Mouse (Mus musculus): ENCODE results near the gene Gm15319. TPM values are rescaled to one million over a fixed set of nuclear protein-coding genes. Genes with fewer than 3 reads are reported as not detected.

The Gm15319 gene
- polyA plus RNA-seq (2014; fragmentation: Illumina TruSeq; extraction: RNeasy Lipid Tissue Mini Kit (QIAGEN cat#74804); ENCODE audit: low read depth, low replicate concordance), result not detected

DNA sequence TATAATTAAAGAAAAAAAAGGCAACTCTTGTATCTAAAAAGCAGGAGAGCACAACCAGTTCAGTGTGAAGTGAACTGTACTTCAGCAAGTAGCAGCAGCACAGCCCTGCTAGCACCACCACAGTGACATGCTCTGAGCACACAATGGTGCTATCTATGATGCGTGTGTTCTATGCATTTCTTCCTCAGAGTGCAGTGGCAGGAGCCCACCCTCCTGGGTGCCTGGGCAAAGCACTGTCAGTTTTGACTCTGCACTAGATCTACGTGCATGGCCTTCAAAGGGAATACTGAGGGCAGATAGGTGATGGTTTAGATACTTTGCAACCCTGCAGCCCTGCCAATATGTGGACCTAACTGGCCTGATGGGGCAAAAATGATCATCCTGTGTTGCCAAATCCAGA lies at the start of gene Gm15319:
Gene Gm15319, minus strand, starts transcription at position 101 of the 400 bp plus-strand sequence.

